10 mouse cellular contexts compared by ENCODE assay signal in genomic region chr10:81175936-81176465, GRCm38 (mm10). TPM values are rescaled to one million over a fixed set of nuclear protein-coding genes. Genes with fewer than 3 reads are reported as not detected.
DNase-seq lines count a peak whose midpoint lies in the region; ATAC-seq and TF ChIP-seq lines count a peak whose summit lies in the region.
"Had no signal": no experiment of that assay in that cellular context is flagged by ENCODE, and none has a peak within 500 bp of the region (broad histone marks: within the 10 kb centered on the region; RNA-seq: fewer than 3 reads in every experiment).

No protein-coding gene starts in this region.

- H3K27me3 ChIP-seq in G1E (ENCODE audit: insufficient read depth, low read length), result no peaks in the 10 kb centered on the region
- no peaks in the 10 kb centered on the region for H3K27me3 ChIP-seq in heart, embryonic 16.5 days (ENCODE audit: control insufficient read depth, insufficient read depth, low read length)
- no peaks in the 10 kb centered on the region for H3K27me3 ChIP-seq in liver, embryonic 12.5 days (replicated peaks)
- H3K27me3 ChIP-seq in stomach, postnatal 0 days (ENCODE audit: control insufficient read depth, insufficient read depth, low read length), result no peaks in the 10 kb centered on the region
- H3K27me3 ChIP-seq: Patski had no signal

- no peak for TF ChIP-seq CTCF in G1E (IDR thresholded peaks at IDR 0.05; ENCODE audit: low read depth, low read length)
- TF ChIP-seq CTCF in stomach, postnatal 0 days (IDR thresholded peaks at IDR 0.05; ENCODE audit: low read depth), result no peak

- DNase-seq in heart, adult 11 months, result peak; percentile 97
- no peak for DNase-seq in heart, adult 18-20 months
- DNase-seq in G1E (ENCODE audit: low spot score), result no peak
- DNase-seq in stomach, postnatal 0 days (ENCODE audit: low spot score), result no peak
- DNase-seq in spleen, postnatal 36 days (ENCODE audit: low spot score in 2 of 2), result no peak
- DNase-seq in urinary bladder, adult 2 months (ENCODE audit: low spot score), result no peak

- peak overlapping the region; percentile 84 for H3K4me3 ChIP-seq in G1E (ENCODE audit: low read depth, low read length)
- H3K4me3 ChIP-seq in heart, embryonic 16.5 days (ENCODE audit: low read length), result peak overlapping the region; percentile 87
- peak overlapping the region; percentile 89 for H3K4me3 ChIP-seq in liver, embryonic 12.5 days
- H3K4me3 ChIP-seq in stomach, postnatal 0 days (ENCODE audit: low read depth, low read length), result peak overlapping the region; percentile 94

- H3K4me2 ChIP-seq in heart, embryonic 16.5 days (ENCODE audit: low read depth, low read length), result peak overlapping the region; percentile 50
- H3K4me2 ChIP-seq in liver, embryonic 12.5 days, result peak overlapping the region; percentile 93
- H3K4me2 ChIP-seq in stomach, postnatal 0 days (replicated peaks; ENCODE audit: low read depth), result peak overlapping the region; percentile 52

- H3K9me3 ChIP-seq in G1E (replicated peaks), result no peaks in the 10 kb centered on the region
- H3K9me3 ChIP-seq in heart, embryonic 16.5 days (replicated peaks; ENCODE audit: control insufficient read depth, low read length), result no peaks in the 10 kb centered on the region
- H3K9me3 ChIP-seq in liver, embryonic 12.5 days (replicated peaks), result no peaks in the 10 kb centered on the region
- H3K9me3 ChIP-seq in stomach, postnatal 0 days (ENCODE audit: control insufficient read depth, low read length), result no peaks in the 10 kb centered on the region

- peaks cover 42% of the 10 kb centered on the region for H3K36me3 ChIP-seq in G1E (replicated peaks)
- peaks cover 34% of the 10 kb centered on the region for H3K36me3 ChIP-seq in heart, embryonic 16.5 days (ENCODE audit: control insufficient read depth, insufficient read depth)
- peaks cover 39% of the 10 kb centered on the region for H3K36me3 ChIP-seq in liver, embryonic 12.5 days
- H3K36me3 ChIP-seq in stomach, postnatal 0 days (ENCODE audit: control insufficient read depth, insufficient read depth, low read length), result peaks cover 31% of the 10 kb centered on the region

- peak overlapping the region; percentile 55 for H3K9ac ChIP-seq in heart, embryonic 16.5 days (ENCODE audit: low read length)
- H3K9ac ChIP-seq in liver, embryonic 12.5 days, result peak overlapping the region; percentile 34
- peak overlapping the region; percentile 43; the same call in 1 of the 2 replicates for H3K9ac ChIP-seq in stomach, postnatal 0 days (ENCODE audit: low read length)

- TF ChIP-seq EP300 in stomach, postnatal 0 days (optimal IDR thresholded peaks at IDR 0.05), result no peak

- peaks cover 70% of the 10 kb centered on the region for H3K4me1 ChIP-seq in G1E (ENCODE audit: insufficient read depth, low read depth, low read length)
- peaks cover 33% of the 10 kb centered on the region for H3K4me1 ChIP-seq in heart, embryonic 16.5 days (ENCODE audit: control insufficient read depth, insufficient read depth, low read length)
- peaks cover 73% of the 10 kb centered on the region for H3K4me1 ChIP-seq in liver, embryonic 12.5 days
- peaks cover 4% of the 10 kb centered on the region; the same call in 1 of the 2 replicates for H3K4me1 ChIP-seq in stomach, postnatal 0 days (replicated peaks; ENCODE audit: control insufficient read depth, insufficient read depth)

- H3K27ac ChIP-seq in heart, embryonic 16.5 days (ENCODE audit: low read length), result peak overlapping the region; percentile 90
- peak overlapping the region; percentile 77 for H3K27ac ChIP-seq in liver, embryonic 12.5 days
- peak overlapping the region; percentile 95 for H3K27ac ChIP-seq in stomach, postnatal 0 days (replicated peaks)

- ATAC-seq in G1E (ENCODE audit: extremely low read depth, insufficient number of reproducible peaks, low FRiP score, poor library complexity, severe bottlenecking), result no peak
- peak; percentile 15 for ATAC-seq in heart, embryonic 16.5 days (replicated peaks; ENCODE audit: extremely low read depth, insufficient read depth, low FRiP score)
- ATAC-seq in liver, embryonic 12.5 days, result 0 out of 2 replicates have a peak, but pooled peaks have one; percentile 3
- 0 out of 2 replicates have a peak, but pooled peaks have one; percentile 13 for ATAC-seq in stomach, postnatal 0 days (ENCODE audit: low FRiP score, low TSS enrichment)

- 4% methylated on average over 13 of the region's 13 CpGs for WGBS in heart, embryonic 16.5 days
- WGBS in liver, embryonic 12.5 days (ENCODE audit: insufficient replicate concordance), result 14% methylated on average over 13 of the region's 13 CpGs
- WGBS in stomach, postnatal 0 days, result 2% methylated on average over 13 of the region's 13 CpGs

RNA-seq across cellular contexts. Expression of gene Eef2, which starts 0.4 kb away (rescaled TPM):
- total RNA-seq in heart, adult 18-20 months (2021), result 1,000 to 10,000 TPM; 1,062 to 1,185 TPM
- 1,577 and 1,715 TPM in 2 replicates for total RNA-seq in G1E (2014; fragmentation: Nextera tagmentation)
- 1,676 and 1,695 TPM in 2 replicates for total RNA-seq in G1E (2017)
- 2,355 and 3,878 TPM in 2 replicates for polyA plus RNA-seq in G1E (2012)
- polyA plus RNA-seq in heart, embryonic 16.5 days (2015; fragmentation: Nextera tagmentation; extraction: Ambion mirVana), result 435 and 443 TPM in 2 replicates
- polyA plus RNA-seq in liver, embryonic 12.5 days (2016; fragmentation: Nextera tagmentation; extraction: Ambion mirVana), result 440 and 450 TPM in 2 replicates
- 337 and 380 TPM in 2 replicates for polyA plus RNA-seq in stomach, postnatal 0 days (2015; fragmentation: Nextera tagmentation; extraction: Ambion mirVana)
- polyA plus RNA-seq in urinary bladder, adult 2 months (2012; rRNA removed), result 1,109 and 1,486 TPM in 2 replicates

RNA-seq across cellular contexts. Expression of gene Dapk3, which starts 6.8 kb away (rescaled TPM):
- 10 to 100 TPM; 29.9 to 34.5 TPM for total RNA-seq in heart, adult 18-20 months (2021)
- total RNA-seq in G1E (2014; fragmentation: Nextera tagmentation), result 34.2 and 43.3 TPM in 2 replicates
- total RNA-seq in G1E (2017), result 39.3 and 40.8 TPM in 2 replicates
- polyA plus RNA-seq in G1E (2012), result 69.8 and 96.7 TPM in 2 replicates
- polyA plus RNA-seq in heart, embryonic 16.5 days (2015; fragmentation: Nextera tagmentation; extraction: Ambion mirVana), result 33.9 and 40.2 TPM in 2 replicates
- 41.7 TPM in 2 replicates for polyA plus RNA-seq in liver, embryonic 12.5 days (2016; fragmentation: Nextera tagmentation; extraction: Ambion mirVana)
- 44.6 and 51.8 TPM in 2 replicates for polyA plus RNA-seq in stomach, postnatal 0 days (2015; fragmentation: Nextera tagmentation; extraction: Ambion mirVana)
- 58.2 and 61.1 TPM in 2 replicates for polyA plus RNA-seq in urinary bladder, adult 2 months (2012; rRNA removed)

RNA-seq across cellular contexts. Expression of gene 4930442H23Rik, which starts 7.6 kb away (rescaled TPM):
- total RNA-seq in heart, adult 18-20 months (2021), result not detected
- not detected in 2 replicates for total RNA-seq in G1E (2014; fragmentation: Nextera tagmentation)
- not detected in 2 replicates for total RNA-seq in G1E (2017)
- not detected in 2 replicates for polyA plus RNA-seq in G1E (2012)
- 0.11 TPM in 2 replicates for polyA plus RNA-seq in heart, embryonic 16.5 days (2015; fragmentation: Nextera tagmentation; extraction: Ambion mirVana)
- polyA plus RNA-seq in liver, embryonic 12.5 days (2016; fragmentation: Nextera tagmentation; extraction: Ambion mirVana), result not detected in 2 replicates
- 0.07 TPM in 1 of 2 replicates, not detected in the other for polyA plus RNA-seq in stomach, postnatal 0 days (2015; fragmentation: Nextera tagmentation; extraction: Ambion mirVana)
- not detected in 2 replicates for polyA plus RNA-seq in urinary bladder, adult 2 months (2012; rRNA removed)
- polyA plus RNA-seq: large intestine, adult 2 months had no signal

RNA-seq across cellular contexts. Expression of gene Pias4, which starts 8.3 kb away (rescaled TPM):
- total RNA-seq in heart, adult 18-20 months (2021), result 10 to 100 TPM; 16.5 to 16.9 TPM
- 28.6 and 34.4 TPM in 2 replicates for total RNA-seq in G1E (2014; fragmentation: Nextera tagmentation)
- 21.2 and 24.8 TPM in 2 replicates for total RNA-seq in G1E (2017)
- polyA plus RNA-seq in G1E (2012), result 62.7 and 70.5 TPM in 2 replicates
- 34.7 and 37.5 TPM in 2 replicates for polyA plus RNA-seq in heart, embryonic 16.5 days (2015; fragmentation: Nextera tagmentation; extraction: Ambion mirVana)
- 28.9 and 29.7 TPM in 2 replicates for polyA plus RNA-seq in liver, embryonic 12.5 days (2016; fragmentation: Nextera tagmentation; extraction: Ambion mirVana)
- 18.7 and 20.9 TPM in 2 replicates for polyA plus RNA-seq in stomach, postnatal 0 days (2015; fragmentation: Nextera tagmentation; extraction: Ambion mirVana)
- polyA plus RNA-seq in urinary bladder, adult 2 months (2012; rRNA removed), result 12.5 and 17.9 TPM in 2 replicates

RNA-seq across cellular contexts. Expression of gene Nmrk2, which starts 25.9 kb away (rescaled TPM):
- 1 to 10 TPM; 7.1 to 8.8 TPM for total RNA-seq in heart, adult 18-20 months (2021)
- total RNA-seq in G1E (2014; fragmentation: Nextera tagmentation), result not detected in 2 replicates
- total RNA-seq in G1E (2017), result not detected in 2 replicates
- polyA plus RNA-seq in G1E (2012), result not detected in 2 replicates
- 11.9 and 14.6 TPM in 2 replicates for polyA plus RNA-seq in heart, embryonic 16.5 days (2015; fragmentation: Nextera tagmentation; extraction: Ambion mirVana)
- polyA plus RNA-seq in liver, embryonic 12.5 days (2016; fragmentation: Nextera tagmentation; extraction: Ambion mirVana), result not detected in 2 replicates
- polyA plus RNA-seq in stomach, postnatal 0 days (2015; fragmentation: Nextera tagmentation; extraction: Ambion mirVana), result 0.07 TPM in 1 of 2 replicates, not detected in the other
- not detected in 2 replicates for polyA plus RNA-seq in urinary bladder, adult 2 months (2012; rRNA removed)
- polyA plus RNA-seq: large intestine, adult 2 months had no signal
